Comparison of ENCODE assay signal across 15 mouse cellular contexts in genomic region chr2:154313771-154314170, GRCm38 (mm10). TPM values are rescaled to one million over a fixed set of nuclear protein-coding genes. Genes with fewer than 3 reads are reported as not detected.
"Had no signal": no experiment of that assay in that cellular context is flagged by ENCODE, and none has a peak within 500 bp of the region (broad histone marks: within the 10 kb centered on the region; RNA-seq: fewer than 3 reads in every experiment).

No protein-coding gene starts in this region.

RNA-seq across cellular contexts. Expression of gene Bpifb9b, which starts 6.7 kb away (rescaled TPM):
- total RNA-seq: megakaryocyte-erythroid progenitor cell, adult 5-6 weeks had no signal
- polyA plus RNA-seq: liver, embryonic 13.5 days; liver, embryonic 15.5 days; lung, adult 2 months; lung, embryonic 15.5 days; lung, postnatal 0 days; midbrain, embryonic 10.5 days; midbrain, embryonic 12.5 days; midbrain, embryonic 14.5 days; midbrain, embryonic 16.5 days; neural tube, embryonic 12.5 days; neural tube, embryonic 14.5 days; small intestine, adult 2 months; stomach, embryonic 14.5 days; stomach, embryonic 16.5 days had no signal

RNA-seq across cellular contexts. Expression of gene Bpifb9a, which starts 56.1 kb away (rescaled TPM):
- total RNA-seq: megakaryocyte-erythroid progenitor cell, adult 5-6 weeks had no signal
- polyA plus RNA-seq: liver, embryonic 13.5 days; liver, embryonic 15.5 days; lung, adult 2 months; lung, embryonic 15.5 days; lung, postnatal 0 days; midbrain, embryonic 10.5 days; midbrain, embryonic 12.5 days; midbrain, embryonic 14.5 days; midbrain, embryonic 16.5 days; neural tube, embryonic 12.5 days; neural tube, embryonic 14.5 days; small intestine, adult 2 months; stomach, embryonic 14.5 days; stomach, embryonic 16.5 days had no signal
